Mouse (Mus musculus): ENCODE measurements around the gene Cdkl5. TPM values are rescaled to one million over a fixed set of nuclear protein-coding genes. Genes with fewer than 3 reads are reported as not detected.

Cdkl5 gene
- polyA plus RNA-seq, 1 experiment from 2014 or later = 0.35 TPM

GRCm38 (mm10) chrX:160892077-160892476 lies 102.4 kb downstream of the Cdkl5 start:
- 45% methylated on average over 1 of the region's 1 CpGs for WGBS (ENCODE audit: insufficient replicate concordance)
- H3K4me1 ChIP-seq (ENCODE audit: control insufficient read depth, low read depth, low read length) = no peaks in the 10 kb centered on the region
- no peak overlapping the region for H3K27ac ChIP-seq (ENCODE audit: low read length)
- H3K27me3 ChIP-seq (ENCODE audit: control insufficient read depth, insufficient read depth, low read depth, low read length) = no peaks in the 10 kb centered on the region
- no peak overlapping the region for H3K4me3 ChIP-seq (ENCODE audit: low read depth, low read length)
- H3K36me3 ChIP-seq (ENCODE audit: control insufficient read depth, insufficient read depth) = no peaks in the 10 kb centered on the region
- peak; percentile 65 for ATAC-seq (ENCODE audit: low read depth)
- no peak overlapping the region for H3K9ac ChIP-seq (ENCODE audit: low read depth, low read length)
- H3K4me2 ChIP-seq (ENCODE audit: low read depth, low read length) = no peak overlapping the region
- H3K9me3 ChIP-seq (replicated peaks; ENCODE audit: control insufficient read depth, low read length) = no peaks in the 10 kb centered on the region

GRCm38 (mm10) chrX:160886301-160886700 lies 108.2 kb downstream of the Cdkl5 start:
- Histone ChIP-seq H3K4me2 (ENCODE audit: low read depth, low read length) (no peak overlapping the region), H3K4me3 (ENCODE audit: low read depth, low read length) (no peak overlapping the region), H3K27ac (ENCODE audit: low read length) (no peak overlapping the region), H3K27me3 (ENCODE audit: control insufficient read depth, insufficient read depth, low read depth, low read length) (no peaks in the 10 kb centered on the region), H3K36me3 (ENCODE audit: control insufficient read depth, insufficient read depth) (no peaks in the 10 kb centered on the region), H3K9ac (ENCODE audit: low read depth, low read length) (no peak overlapping the region), H3K9me3 (replicated peaks; ENCODE audit: control insufficient read depth, low read length) (no peaks in the 10 kb centered on the region), H3K4me1 (ENCODE audit: control insufficient read depth, low read depth, low read length) (no peaks in the 10 kb centered on the region)
- no peak for ATAC-seq (ENCODE audit: low read depth)
- WGBS (ENCODE audit: insufficient replicate concordance) = 53% methylated on average over 2 of the region's 2 CpGs

GRCm38 (mm10) chrX:160866576-160866975 lies 127.9 kb downstream of the Cdkl5 start:
- H3K4me1 ChIP-seq (ENCODE audit: control insufficient read depth, low read depth, low read length) = no peaks in the 10 kb centered on the region
- no peak overlapping the region for H3K4me3 ChIP-seq (ENCODE audit: low read depth, low read length)
- H3K36me3 ChIP-seq (ENCODE audit: control insufficient read depth, insufficient read depth) = no peaks in the 10 kb centered on the region
- H3K27me3 ChIP-seq (ENCODE audit: control insufficient read depth, insufficient read depth, low read depth, low read length) = peaks cover 4% of the 10 kb centered on the region; the same call in 1 of the 2 replicates
- no peak for ATAC-seq (ENCODE audit: low read depth)
- no peaks in the 10 kb centered on the region for H3K9me3 ChIP-seq (replicated peaks; ENCODE audit: control insufficient read depth, low read length)
- H3K9ac ChIP-seq (ENCODE audit: low read depth, low read length) = no peak overlapping the region
- H3K27ac ChIP-seq (ENCODE audit: low read length) = no peak overlapping the region
- 71% methylated on average over 4 of the region's 4 CpGs for WGBS (ENCODE audit: insufficient replicate concordance)
- no peak overlapping the region for H3K4me2 ChIP-seq (ENCODE audit: low read depth, low read length)

- no peak overlapping the region for H3K27ac ChIP-seq (ENCODE audit: low read length)
- no peak overlapping the region for H3K4me3 ChIP-seq (ENCODE audit: low read depth, low read length)
- H3K9ac ChIP-seq (ENCODE audit: low read depth, low read length) = no peak overlapping the region
- H3K9me3 ChIP-seq (replicated peaks; ENCODE audit: control insufficient read depth, low read length) = no peaks in the 10 kb centered on the region
- no peaks in the 10 kb centered on the region for H3K36me3 ChIP-seq (ENCODE audit: control insufficient read depth, insufficient read depth)
- no peak for ATAC-seq (ENCODE audit: low read depth)
- no peaks in the 10 kb centered on the region for H3K4me1 ChIP-seq (ENCODE audit: control insufficient read depth, low read depth, low read length)
- H3K27me3 ChIP-seq (ENCODE audit: control insufficient read depth, insufficient read depth, low read depth, low read length) = peaks cover 4% of the 10 kb centered on the region; the same call in 1 of the 2 replicates
- no peak overlapping the region for H3K4me2 ChIP-seq (ENCODE audit: low read depth, low read length)
- WGBS (ENCODE audit: insufficient replicate concordance) = 80% methylated on average over 4 of the region's 4 CpGs
Observed at GRCm38 (mm10) chrX:160865022-160865421, 129.5 kb downstream of the Cdkl5 start.

- WGBS (ENCODE audit: insufficient replicate concordance) = 63% methylated on average over 4 of the region's 4 CpGs
- no peaks in the 10 kb centered on the region for H3K9me3 ChIP-seq (replicated peaks; ENCODE audit: control insufficient read depth, low read length)
- H3K9ac ChIP-seq (ENCODE audit: low read depth, low read length) = no peak overlapping the region
- H3K4me2 ChIP-seq (ENCODE audit: low read depth, low read length) = no peak overlapping the region
- H3K36me3 ChIP-seq (ENCODE audit: control insufficient read depth, insufficient read depth) = no peaks in the 10 kb centered on the region
- no peak overlapping the region for H3K27ac ChIP-seq (ENCODE audit: low read length)
- H3K27me3 ChIP-seq (ENCODE audit: control insufficient read depth, insufficient read depth, low read depth, low read length) = peaks cover 4% of the 10 kb centered on the region; the same call in 1 of the 2 replicates
- no peak for ATAC-seq (ENCODE audit: low read depth)
- no peaks in the 10 kb centered on the region for H3K4me1 ChIP-seq (ENCODE audit: control insufficient read depth, low read depth, low read length)
- H3K4me3 ChIP-seq (ENCODE audit: low read depth, low read length) = no peak overlapping the region
Observed at GRCm38 (mm10) chrX:160863689-160864383, 130.7 kb downstream of the Cdkl5 start.

GRCm38 (mm10) chrX:160808226-160808625 lies 186.3 kb downstream of the Cdkl5 start:
- 54% methylated on average over 7 of the region's 7 CpGs for WGBS (ENCODE audit: insufficient replicate concordance)

GRCm38 (mm10) chrX:160804409-160805150 lies 189.9 kb downstream of the Cdkl5 start:
- H3K9me3 ChIP-seq (replicated peaks; ENCODE audit: control insufficient read depth, low read length) = no peaks in the 10 kb centered on the region
- H3K4me3 ChIP-seq (ENCODE audit: low read depth, low read length) = no peak overlapping the region
- no peak overlapping the region for H3K27ac ChIP-seq (ENCODE audit: low read length)
- H3K27me3 ChIP-seq (ENCODE audit: control insufficient read depth, insufficient read depth, low read depth, low read length) = no peaks in the 10 kb centered on the region
- WGBS (ENCODE audit: insufficient replicate concordance) = 70% methylated on average over 4 of the region's 4 CpGs
- ATAC-seq (ENCODE audit: low read depth) = no peak
- H3K36me3 ChIP-seq (ENCODE audit: control insufficient read depth, insufficient read depth) = no peaks in the 10 kb centered on the region
- no peak overlapping the region for H3K9ac ChIP-seq (ENCODE audit: low read depth, low read length)
- no peak overlapping the region for H3K4me2 ChIP-seq (ENCODE audit: low read depth, low read length)
- no peaks in the 10 kb centered on the region for H3K4me1 ChIP-seq (ENCODE audit: control insufficient read depth, low read depth, low read length)

More at GRCm38 (mm10) chrX:160808226-160808625, 186.3 kb downstream of the Cdkl5 start:
- no peak overlapping the region for H3K9ac ChIP-seq (ENCODE audit: low read depth, low read length)
- no peak overlapping the region for H3K4me2 ChIP-seq (ENCODE audit: low read depth, low read length)
- H3K27me3 ChIP-seq (ENCODE audit: control insufficient read depth, insufficient read depth, low read depth, low read length) = no peaks in the 10 kb centered on the region
- H3K36me3 ChIP-seq (ENCODE audit: control insufficient read depth, insufficient read depth) = no peaks in the 10 kb centered on the region
- no peaks in the 10 kb centered on the region for H3K9me3 ChIP-seq (replicated peaks; ENCODE audit: control insufficient read depth, low read length)
- H3K4me3 ChIP-seq (ENCODE audit: low read depth, low read length) = no peak overlapping the region
- no peaks in the 10 kb centered on the region for H3K4me1 ChIP-seq (ENCODE audit: control insufficient read depth, low read depth, low read length)
- no peak for ATAC-seq (ENCODE audit: low read depth)
- H3K27ac ChIP-seq (ENCODE audit: low read length) = no peak overlapping the region

- no peaks in the 10 kb centered on the region for H3K9me3 ChIP-seq (replicated peaks; ENCODE audit: control insufficient read depth, low read length)
- H3K4me2 ChIP-seq (ENCODE audit: low read depth, low read length) = no peak overlapping the region
- no peaks in the 10 kb centered on the region for H3K27me3 ChIP-seq (ENCODE audit: control insufficient read depth, insufficient read depth, low read depth, low read length)
- H3K36me3 ChIP-seq (ENCODE audit: control insufficient read depth, insufficient read depth) = no peaks in the 10 kb centered on the region
- 63% methylated on average over 4 of the region's 4 CpGs for WGBS (ENCODE audit: insufficient replicate concordance)
- no peak for ATAC-seq (ENCODE audit: low read depth)
- no peak overlapping the region for H3K4me3 ChIP-seq (ENCODE audit: low read depth, low read length)
- H3K4me1 ChIP-seq (ENCODE audit: control insufficient read depth, low read depth, low read length) = no peaks in the 10 kb centered on the region
- H3K9ac ChIP-seq (ENCODE audit: low read depth, low read length) = no peak overlapping the region
- no peak overlapping the region for H3K27ac ChIP-seq (ENCODE audit: low read length)
Observed at GRCm38 (mm10) chrX:160794920-160795319, 199.6 kb downstream of the Cdkl5 start.

- Histone ChIP-seq H3K4me1 (ENCODE audit: control insufficient read depth, low read depth, low read length) (no peaks in the 10 kb centered on the region), H3K9ac (ENCODE audit: low read depth, low read length) (no peak overlapping the region), H3K4me3 (ENCODE audit: low read depth, low read length) (no peak overlapping the region), H3K36me3 (ENCODE audit: control insufficient read depth, insufficient read depth) (no peaks in the 10 kb centered on the region), H3K4me2 (ENCODE audit: low read depth, low read length) (no peak overlapping the region), H3K27me3 (ENCODE audit: control insufficient read depth, insufficient read depth, low read depth, low read length) (no peaks in the 10 kb centered on the region), H3K27ac (ENCODE audit: low read length) (no peak overlapping the region), H3K9me3 (replicated peaks; ENCODE audit: control insufficient read depth, low read length) (no peaks in the 10 kb centered on the region)
- 53% methylated on average over 5 of the region's 5 CpGs for WGBS (ENCODE audit: insufficient replicate concordance)
- ATAC-seq (ENCODE audit: low read depth) = no peak
Observed at GRCm38 (mm10) chrX:160782276-160782675, 212.2 kb downstream of the Cdkl5 start.
